Mouse (Mus musculus) splenic B cell, adult 2 months (primary cell): ENCODE measurements around the gene Cmc1.
A peak's percentile ranks its signal among the peaks of the same experiment; 100 is the strongest.
"Not testable (repeated sequence)": the region's sequence is repeated elsewhere in the genome, so short reads cannot be mapped to it uniquely, and the experiment has no call there.

Experiments
- DNase-seq: peaks from one replicate; pipeline ENCODE4 v3.0.0-alpha.2; 2011; ENCODE audit warnings: low read depth, low spot score
- H3K27me3 ChIP-seq: 2 replicates; pipeline ENCODE4 v1.6.1; 2012; ENCODE audit warnings: mild to moderate bottlenecking, low read length, moderate library complexity, mixed read lengths; ENCODE audit not compliant: control insufficient read depth, poor library complexity, insufficient read depth, severe bottlenecking
- H3K36me3 ChIP-seq: 2 replicates; pipeline ENCODE4 v1.6.1; 2012; ENCODE audit warnings: mild to moderate bottlenecking, low read length, moderate library complexity, mixed read lengths; ENCODE audit not compliant: control insufficient read depth, poor library complexity, insufficient read depth, severe bottlenecking

The Cmc1 gene

DNA sequence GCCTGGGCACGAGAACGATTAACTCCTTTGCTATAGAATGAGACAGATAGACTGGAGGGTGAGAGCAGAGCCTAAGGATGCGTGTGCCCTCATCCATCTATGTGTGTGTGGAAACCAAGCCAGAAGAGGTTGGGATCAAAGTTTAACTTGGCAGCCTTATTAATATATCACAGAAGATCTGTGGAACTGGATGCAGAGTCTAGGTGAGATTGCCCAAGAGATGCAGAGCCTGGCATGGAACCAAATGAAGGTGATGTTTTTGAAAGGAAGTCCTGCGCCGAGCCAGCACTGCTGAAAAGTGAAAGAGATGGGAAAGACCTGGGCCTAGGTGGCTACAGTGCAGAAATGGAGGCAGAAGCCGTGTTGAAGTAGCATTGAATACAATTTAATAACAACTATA, 11.6 kb upstream of the Cmc1 start:
- no peak for DNase-seq
- H3K27me3 ChIP-seq = no peaks in the 10 kb centered on the region

DNA sequence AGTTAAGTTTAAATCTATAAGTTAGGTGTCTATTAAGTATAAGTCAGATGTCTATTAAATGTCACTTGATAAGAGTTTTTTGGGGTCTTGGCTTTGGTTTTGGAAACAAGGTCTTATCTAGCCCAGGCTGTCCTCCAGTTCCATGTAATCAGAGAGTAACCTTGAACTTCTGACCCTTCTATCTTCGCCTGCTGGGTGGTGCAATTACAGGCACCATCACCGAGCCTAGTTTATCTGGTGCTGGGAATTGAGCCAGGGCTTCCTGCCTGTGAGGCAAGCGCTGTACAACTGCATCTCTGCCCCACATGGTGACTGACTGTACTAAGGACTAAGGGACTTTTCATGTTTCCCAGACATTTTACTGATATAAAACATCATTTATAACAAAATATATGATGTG, 10.0 kb upstream of the Cmc1 start:
- Histone ChIP-seq H3K27me3 (no peaks in the 10 kb centered on the region), H3K36me3 (no peaks in the 10 kb centered on the region)
- no peak for DNase-seq

More for the DNA sequence above, 11.6 kb upstream of the Cmc1 start:
- no peaks in the 10 kb centered on the region for H3K36me3 ChIP-seq

DNA sequence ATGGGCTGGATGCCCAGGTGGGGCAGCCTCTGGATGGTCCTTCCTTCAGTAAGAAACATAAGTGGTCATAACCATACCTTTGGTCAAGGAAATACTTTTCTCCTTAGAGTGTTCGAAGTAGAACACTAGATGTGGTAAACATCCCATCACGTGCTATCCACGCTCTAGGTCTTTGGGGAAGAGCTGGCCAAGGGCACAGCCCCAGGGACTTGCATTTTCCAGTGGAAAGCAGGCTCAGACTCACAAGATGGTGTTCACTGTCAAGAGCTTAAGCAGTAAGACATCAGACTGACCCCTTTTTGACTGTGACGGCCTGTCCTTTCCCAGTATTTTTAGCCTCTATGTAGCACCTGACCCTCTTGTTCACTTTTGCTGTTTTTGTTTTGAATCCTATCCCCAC, 8.2 kb upstream of the Cmc1 start:
- DNase-seq = no peak
- Histone ChIP-seq H3K27me3 (no peaks in the 10 kb centered on the region), H3K36me3 (no peaks in the 10 kb centered on the region)

DNA sequence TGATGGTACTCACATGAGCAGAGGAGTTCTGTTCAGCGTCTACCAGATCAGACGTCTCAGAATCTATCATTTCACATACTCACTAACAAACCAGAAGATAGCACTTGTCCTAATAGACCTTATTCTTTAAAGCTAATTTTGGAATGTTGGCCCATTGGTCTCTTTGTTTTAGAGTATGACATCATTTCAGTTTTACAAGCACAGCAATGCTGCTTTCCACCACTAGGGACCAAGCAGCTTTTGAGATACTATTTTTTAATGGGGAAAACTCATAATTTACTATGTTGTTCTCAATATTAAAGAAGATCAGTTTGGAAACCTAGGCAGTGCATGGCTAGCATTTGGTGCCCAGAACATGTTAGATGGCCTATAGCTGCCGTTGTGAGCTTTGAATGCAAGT, 7.3 kb upstream of the Cmc1 start:
- peak; percentile 16 for DNase-seq
- H3K36me3 ChIP-seq = no peaks in the 10 kb centered on the region
- no peaks in the 10 kb centered on the region for H3K27me3 ChIP-seq

DNA sequence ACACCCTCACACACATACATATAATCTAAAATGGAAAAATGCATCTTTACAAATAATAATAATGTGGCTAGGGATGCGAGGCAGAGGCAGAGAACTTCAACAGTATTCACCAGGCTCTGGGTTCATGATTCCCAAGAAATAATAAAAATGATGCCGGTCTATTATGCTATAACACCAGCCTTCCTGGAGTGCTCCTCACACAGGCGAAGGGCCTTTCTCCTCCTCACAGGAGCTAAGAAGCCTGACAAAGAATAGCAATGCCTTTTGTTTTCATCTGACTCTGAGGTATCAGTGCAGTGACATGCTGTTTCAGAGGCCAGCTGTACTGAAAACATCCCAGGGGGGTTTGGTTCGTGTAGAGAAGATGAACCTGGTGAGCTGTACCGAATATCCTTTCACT, 4.7 kb upstream of the Cmc1 start:
- no peak for DNase-seq

DNA sequence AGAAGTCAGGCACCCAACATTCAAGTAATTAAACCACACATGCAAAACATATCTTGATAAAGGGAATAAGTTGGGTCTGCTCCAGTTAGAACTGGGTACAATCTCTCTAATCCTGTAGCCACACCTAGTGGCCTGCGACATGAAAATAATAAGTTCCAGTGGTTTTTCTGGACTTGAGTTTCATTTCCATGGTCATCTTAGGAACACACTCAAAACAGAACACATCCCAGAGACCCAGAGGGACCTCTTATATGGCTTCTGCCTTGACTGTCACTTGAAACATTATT, 1.2 kb upstream of the Cmc1 start:
- no peak for DNase-seq
- Histone ChIP-seq H3K36me3 (no peaks in the 10 kb centered on the region), H3K27me3 (no peaks in the 10 kb centered on the region)

More for the DNA sequence above, 4.7 kb upstream of the Cmc1 start:
- Histone ChIP-seq H3K27me3 (no peaks in the 10 kb centered on the region), H3K36me3 (no peaks in the 10 kb centered on the region)

DNA sequence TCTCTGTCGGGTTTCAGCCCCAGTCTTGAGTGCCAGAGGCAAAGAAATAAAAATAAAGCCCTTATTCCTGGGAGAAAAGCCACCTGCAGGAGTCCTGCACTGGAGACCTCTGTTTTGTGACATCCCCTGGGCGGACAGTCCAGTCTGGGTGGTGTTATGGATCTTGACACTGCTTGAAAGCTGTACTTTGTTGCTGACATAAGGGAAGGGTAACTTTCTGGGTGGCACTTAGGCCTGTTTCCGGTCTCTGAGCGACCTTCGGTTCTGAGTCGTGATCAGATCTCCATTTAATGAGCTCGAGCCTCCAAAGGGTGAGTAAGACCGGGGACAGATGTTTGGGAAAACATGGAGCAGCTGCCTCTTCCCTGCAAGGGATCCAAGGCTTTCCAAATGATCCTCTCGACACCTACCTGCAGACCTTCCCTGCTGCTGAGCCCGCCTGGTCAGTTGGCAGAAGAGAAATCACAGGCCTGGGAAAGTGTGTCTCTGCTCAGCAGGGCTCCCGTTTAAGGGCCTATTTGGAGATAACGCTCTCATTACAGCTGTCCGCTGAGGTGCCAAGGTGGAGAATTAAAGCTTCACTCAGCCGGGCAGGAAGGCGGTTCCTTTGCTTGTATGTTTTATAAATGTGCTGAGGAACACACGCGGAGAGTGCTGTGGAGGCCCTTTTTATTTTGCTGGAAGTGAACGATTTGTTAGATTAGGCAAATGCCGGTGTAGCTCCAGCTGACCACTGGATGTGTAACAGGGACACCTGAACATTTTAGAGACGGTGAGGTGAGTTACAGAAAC, 648 bp upstream of the Cmc1 start:
- no peak for DNase-seq
- Histone ChIP-seq H3K27me3 (no peaks in the 10 kb centered on the region), H3K36me3 (no peaks in the 10 kb centered on the region)

DNA sequence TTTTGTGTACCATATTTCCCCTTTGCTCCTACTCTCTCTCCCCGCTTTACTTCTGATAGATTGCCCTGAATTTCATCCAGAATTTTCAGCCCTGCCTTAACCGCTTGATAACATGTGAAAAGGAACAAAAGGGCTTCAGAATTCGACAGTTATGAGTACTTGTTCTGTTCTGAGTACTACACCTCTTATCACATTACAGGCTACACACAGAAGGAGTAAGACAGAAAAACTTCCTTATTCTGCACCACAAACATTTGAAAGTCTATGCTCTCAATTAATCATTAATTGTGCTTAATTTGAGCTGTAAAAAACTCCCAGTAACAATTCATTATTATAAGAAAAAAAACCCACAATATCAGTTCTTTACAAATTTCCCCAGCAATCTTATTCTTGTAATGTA, 9.6 kb downstream of the Cmc1 start:
- H3K27me3 ChIP-seq, DNase-seq, H3K36me3 ChIP-seq: not testable (repeated sequence)

DNA sequence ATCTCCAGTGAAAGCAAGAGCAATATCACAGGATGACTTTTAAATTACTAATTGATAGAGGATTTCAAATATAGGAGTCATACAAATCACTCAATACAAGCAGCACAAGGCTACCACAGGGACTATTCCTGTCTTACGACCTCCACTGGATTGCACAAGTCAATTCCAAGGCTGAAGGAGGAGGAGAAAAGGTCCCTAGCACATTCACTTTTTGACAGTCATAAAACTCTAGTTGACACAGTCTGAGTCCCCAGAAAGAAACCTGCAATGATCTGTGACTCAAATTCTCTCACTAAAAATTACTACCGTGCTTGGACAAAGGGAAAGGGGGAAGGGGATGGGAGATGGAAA, 39.6 kb downstream of the Cmc1 start:
- Histone ChIP-seq H3K36me3 (no peaks in the 10 kb centered on the region; the same call in 1 of the 2 replicates), H3K27me3 (no peaks in the 10 kb centered on the region)
- no peak for DNase-seq

DNA sequence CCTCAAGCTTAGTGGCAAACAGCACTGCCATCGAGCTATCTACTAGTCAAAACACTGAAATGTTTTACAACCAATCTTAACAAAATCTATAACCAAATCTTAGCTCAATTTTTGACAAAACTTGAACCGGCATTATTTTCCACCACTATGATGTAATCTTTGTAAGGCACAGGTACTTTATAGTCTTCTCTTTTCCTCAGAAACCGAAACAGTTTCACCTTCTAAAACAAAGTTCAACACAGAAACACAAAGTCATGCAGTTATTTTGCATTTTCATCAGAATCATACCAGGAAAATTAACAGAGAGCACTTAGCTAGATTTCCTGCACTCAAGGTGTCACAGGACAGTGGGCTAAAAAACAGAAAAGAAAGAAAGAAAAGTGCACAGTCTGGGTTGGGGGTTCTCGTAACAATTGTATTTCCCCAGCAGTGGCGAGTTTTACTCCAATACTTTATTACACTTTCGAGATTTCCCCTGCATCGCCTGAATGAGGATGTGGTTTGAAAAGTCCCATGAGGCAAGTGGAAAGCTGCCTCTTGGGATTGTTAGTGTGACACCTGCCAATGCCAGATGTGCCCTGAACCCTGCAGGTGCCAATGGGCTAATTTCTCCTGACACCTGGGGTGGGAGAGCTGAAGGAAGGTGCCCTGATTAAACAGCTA, 40.1 kb downstream of the Cmc1 start:
- H3K36me3 ChIP-seq = no peaks in the 10 kb centered on the region; the same call in 1 of the 2 replicates
- no peaks in the 10 kb centered on the region for H3K27me3 ChIP-seq
- peak; percentile 55 for DNase-seq

DNA sequence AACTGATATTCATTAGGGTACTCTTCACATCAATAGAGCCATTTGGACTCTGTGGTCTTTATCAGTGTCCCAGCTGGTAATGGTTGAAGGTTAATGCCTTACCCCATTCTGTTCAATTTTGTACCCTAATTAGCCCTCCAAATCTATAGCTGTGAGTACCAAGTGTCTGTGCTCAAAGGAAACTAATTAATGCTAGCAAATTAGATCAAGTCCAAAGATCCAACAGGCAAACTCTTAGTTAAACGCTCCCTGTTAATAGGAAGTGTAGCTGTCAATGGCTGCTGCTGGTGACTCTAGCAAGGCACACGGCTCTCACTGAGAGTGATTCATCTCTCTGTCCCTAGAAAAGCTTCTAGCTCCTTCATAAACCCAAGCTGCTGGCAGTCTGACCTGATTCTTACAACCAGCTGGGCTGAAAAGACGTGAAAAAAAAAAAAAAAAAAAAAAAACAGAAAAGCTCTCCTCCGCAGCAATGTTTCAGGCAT, 41.4 kb downstream of the Cmc1 start:
- DNase-seq = no peak
- no peaks in the 10 kb centered on the region; the same call in 1 of the 2 replicates for H3K36me3 ChIP-seq
- no peaks in the 10 kb centered on the region for H3K27me3 ChIP-seq

DNA sequence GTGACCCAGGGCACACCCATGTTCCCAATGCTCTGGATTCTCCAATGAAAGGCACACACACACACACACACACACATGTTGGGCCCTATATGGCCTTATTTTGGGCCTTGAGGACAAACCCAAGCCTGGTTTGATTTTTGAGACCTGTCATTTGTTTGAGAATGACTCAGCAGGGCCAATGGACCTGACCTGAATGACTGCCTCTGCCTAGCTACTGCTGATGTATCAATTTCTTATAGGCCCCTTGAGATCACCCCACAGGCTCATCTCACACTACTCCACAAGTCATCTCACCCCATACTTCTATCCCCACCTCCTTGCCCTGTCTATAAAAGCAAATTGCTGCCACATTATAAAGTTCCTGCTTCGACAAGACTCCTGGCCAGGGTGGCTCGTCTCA, 48.2 kb downstream of the Cmc1 start:
- Histone ChIP-seq H3K27me3 (no peaks in the 10 kb centered on the region), H3K36me3 (no peaks in the 10 kb centered on the region)
- DNase-seq = peak; percentile 15

DNA sequence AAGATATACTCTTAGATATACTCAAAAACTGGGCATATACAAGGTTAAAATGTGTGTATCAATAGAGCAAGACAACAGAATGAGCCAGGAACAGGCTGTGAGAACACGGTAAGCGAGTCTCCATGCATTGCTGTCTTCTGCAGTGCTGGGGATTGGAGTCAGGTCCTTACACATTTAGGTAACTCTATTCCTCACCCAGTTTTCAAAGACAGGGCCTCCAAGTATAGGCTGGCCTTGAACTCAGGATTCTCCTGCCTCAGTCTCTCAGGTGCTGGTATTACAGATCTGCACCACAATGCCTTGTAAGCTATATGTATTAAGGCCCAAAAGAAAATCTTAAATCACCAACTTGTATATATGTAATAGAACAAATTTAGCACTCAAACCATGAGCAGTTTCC, 49.5 kb downstream of the Cmc1 start:
- no peaks in the 10 kb centered on the region for H3K27me3 ChIP-seq
- no peak for DNase-seq
- no peaks in the 10 kb centered on the region for H3K36me3 ChIP-seq

DNA sequence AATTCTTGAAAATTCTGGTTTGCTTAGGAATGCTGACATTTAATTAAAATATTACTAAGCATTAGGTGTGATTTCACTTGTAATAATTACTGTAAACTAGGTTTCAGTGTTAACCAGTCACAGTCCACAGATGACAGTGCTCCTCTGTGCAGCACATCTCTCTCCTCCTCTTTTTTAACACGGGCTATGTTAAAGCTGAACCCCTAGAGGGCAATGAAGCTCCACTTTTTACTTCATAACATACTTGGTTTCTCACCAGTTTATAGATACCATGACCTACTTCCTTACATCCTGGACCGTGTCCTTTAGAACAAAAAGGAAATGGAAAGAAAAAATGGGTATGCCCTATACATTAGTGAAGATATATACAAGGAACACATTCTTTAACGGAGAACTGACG, 50.6 kb downstream of the Cmc1 start:
- DNase-seq = peak; percentile 44
- no peaks in the 10 kb centered on the region for H3K27me3 ChIP-seq
- no peaks in the 10 kb centered on the region for H3K36me3 ChIP-seq

DNA sequence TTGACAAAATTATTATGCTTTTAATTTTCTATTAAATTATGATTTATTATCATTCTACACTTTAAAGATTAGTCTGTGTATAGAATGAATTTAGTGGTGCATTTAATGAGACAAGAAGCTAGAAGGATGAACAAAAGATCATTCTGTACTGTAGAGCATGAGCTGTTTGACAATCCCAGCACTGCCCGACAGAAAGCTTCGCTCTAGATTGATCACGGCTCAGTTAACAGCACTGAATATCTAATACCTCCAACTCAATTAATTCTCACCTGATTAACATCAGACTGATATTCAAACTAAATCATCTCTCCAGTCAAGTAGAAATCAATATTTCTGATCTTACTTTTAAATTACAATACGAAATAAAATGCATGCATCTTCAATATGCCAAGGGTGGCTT, 66.1 kb downstream of the Cmc1 start:
- H3K36me3 ChIP-seq = no peaks in the 10 kb centered on the region

More for the DNA sequence above, 66.1 kb downstream of the Cmc1 start:
- DNase-seq = no peak
- no peaks in the 10 kb centered on the region for H3K27me3 ChIP-seq
